Mouse (Mus musculus) CH12.LX (cell line): ENCODE results near the gene 4930595D18Rik. TPM values are rescaled to one million over a fixed set of nuclear protein-coding genes. Genes with fewer than 3 reads are reported as not detected.

Experiments used
- DNase-seq: peaks from one replicate; pipeline ENCODE4 v3.0.0-alpha.2; 2013; ENCODE audit errors: extremely low read depth
- H3K27ac ChIP-seq: 2 replicates; pipeline ENCODE4 v1.5.1; 2012; ENCODE audit warnings: low read depth, mild to moderate bottlenecking, control low read depth, moderate library complexity; ENCODE audit not compliant: insufficient read depth
- H3K27me3 ChIP-seq: replicated peaks from 2 replicates; pipeline ENCODE3; 2012; ENCODE audit warnings: inconsistent platforms
- H3K36me3 ChIP-seq, 2 experiments: replicated peaks in 1 of 2; 2 replicates each; pipeline versions ENCODE3 to v1.6.1; 2012; ENCODE audit warnings: inconsistent platforms in 1 of 2, low read length in 1 of 2, mild to moderate bottlenecking in 1 of 2, mixed read lengths in 1 of 2, moderate library complexity in 1 of 2; ENCODE audit not compliant: control insufficient read depth in 1 of 2, insufficient read depth in 1 of 2
- H3K4me1 ChIP-seq, 2 experiments: 2 replicates each; pipeline ENCODE4 v1.6.1; 2012; ENCODE audit warnings: inconsistent platforms in 1 of 2, moderate library complexity in 1 of 2; ENCODE audit not compliant: insufficient read depth in 2 of 2, control insufficient read depth in 1 of 2
- H3K4me2 ChIP-seq: 2 replicates; pipeline ENCODE4 v1.6.1; 2012; ENCODE audit warnings: low read depth, mild to moderate bottlenecking, control low read depth; ENCODE audit not compliant: poor library complexity, insufficient read depth, severe bottlenecking
- H3K4me3 ChIP-seq, 3 experiments: fragments of 150-350 bp in 1 of 3; sonication (generic) in 1 of 3; replicated peaks in 1 of 3; 2 replicates each; pipeline versions ENCODE3 to v1.5.1; 2011 to 2012; ENCODE audit warnings: low read depth in 2 of 3, low read length in 2 of 3, mild to moderate bottlenecking in 2 of 3, moderate library complexity in 2 of 3, control low read depth in 1 of 3, improper control_type of control experiment in 1 of 3, inconsistent platforms in 1 of 3, mixed read lengths in 1 of 3; ENCODE audit not compliant: poor library complexity in 1 of 3
- H3K79me2 ChIP-seq: replicated peaks from 2 replicates; pipeline ENCODE4 v1.6.1; 2012; ENCODE audit warnings: mild to moderate bottlenecking, moderate library complexity; ENCODE audit not compliant: control insufficient read depth, poor library complexity, insufficient read depth, severe bottlenecking; ENCODE audit errors: extremely low read depth
- H3K9ac ChIP-seq: 2 replicates; pipeline ENCODE4 v1.6.1; 2012; ENCODE audit warnings: low read depth, mild to moderate bottlenecking, control low read depth, moderate library complexity; ENCODE audit not compliant: insufficient read depth
- H3K9me3 ChIP-seq: replicated peaks from 2 replicates; pipeline ENCODE3; 2012; ENCODE audit warnings: low read length, inconsistent platforms, mixed read lengths
- BHLHE40 ChIP-seq: IDR thresholded peaks from 2 replicates; pipeline ENCODE4 v1.6.1; 2011; ENCODE audit warnings: mild to moderate bottlenecking, low read depth, low read length, improper control_type of control experiment
- CHD1 ChIP-seq: IDR thresholded peaks from 2 replicates; pipeline ENCODE4 v1.6.1; 2012; ENCODE audit warnings: low read depth, low read length, improper control_type of control experiment, inconsistent platforms
- CTCF ChIP-seq, 2 experiments: IDR thresholded peaks in 1 of 2; conservative IDR thresholded peaks in 1 of 2; 2 replicates each; pipeline ENCODE4 v1.5.1; 2011 to 2012; ENCODE audit warnings: low read depth in 2 of 2, low read length in 2 of 2, improper control_type of control experiment in 1 of 2, inconsistent platforms in 1 of 2, mild to moderate bottlenecking in 1 of 2, moderate library complexity in 1 of 2
- ELF1 ChIP-seq: IDR thresholded peaks from 2 replicates; pipeline ENCODE4 v1.6.1; 2014; ENCODE audit warnings: low read depth, mild to moderate bottlenecking, inconsistent platforms, low read length, improper control_type of control experiment
- ETS1 ChIP-seq: conservative IDR thresholded peaks from 2 replicates; pipeline ENCODE4 v1.6.1; 2012; ENCODE audit warnings: low read depth, mild to moderate bottlenecking, inconsistent platforms, low read length, improper control_type of control experiment, moderate library complexity
- HCFC1 ChIP-seq: IDR thresholded peaks from 2 replicates; pipeline ENCODE4 v1.6.1; 2012; ENCODE audit warnings: low read depth, mild to moderate bottlenecking, inconsistent platforms, low read length, improper control_type of control experiment
- JUN ChIP-seq: IDR thresholded peaks from 2 replicates; pipeline ENCODE4 v1.6.1; 2011; ENCODE audit warnings: low read depth, mild to moderate bottlenecking, low read length, improper control_type of control experiment, moderate library complexity; ENCODE audit not compliant: insufficient read depth
- MAFK ChIP-seq: IDR thresholded peaks from 2 replicates; pipeline ENCODE4 v1.6.1; 2011; ENCODE audit warnings: low read length, improper control_type of control experiment; ENCODE audit not compliant: insufficient replicate concordance
- MEF2A ChIP-seq: IDR thresholded peaks from 2 replicates; pipeline ENCODE4 v1.6.1; 2014; ENCODE audit warnings: low read depth, mild to moderate bottlenecking, inconsistent platforms, low read length, improper control_type of control experiment, borderline replicate concordance
- MYC ChIP-seq: IDR thresholded peaks from 2 replicates; pipeline ENCODE4 v1.6.1; 2011; ENCODE audit warnings: low read depth, mild to moderate bottlenecking, improper control_type of control experiment, low read length
- NRF1 ChIP-seq: IDR thresholded peaks from 2 replicates; pipeline ENCODE4 v1.6.1; 2014; ENCODE audit warnings: low read depth, mild to moderate bottlenecking, inconsistent platforms, low read length, improper control_type of control experiment, moderate library complexity
- POLR2AphosphoS2 ChIP-seq: IDR thresholded peaks from 2 replicates; pipeline ENCODE4 v1.6.1; 2011; ENCODE audit warnings: low read depth, low read length, improper control_type of control experiment
- RAD21 ChIP-seq: IDR thresholded peaks from 2 replicates; pipeline ENCODE4 v1.6.1; 2011; ENCODE audit warnings: low read depth, mild to moderate bottlenecking, low read length, improper control_type of control experiment, moderate library complexity
- SMC3 ChIP-seq: IDR thresholded peaks from 2 replicates; pipeline ENCODE4 v1.6.1; 2011; ENCODE audit warnings: low read depth, low read length, improper control_type of control experiment
- UBTF ChIP-seq: IDR thresholded peaks from 2 replicates; pipeline ENCODE4 v1.6.1; 2012; ENCODE audit warnings: low read depth, mild to moderate bottlenecking, inconsistent platforms, low read length, improper control_type of control experiment, moderate library complexity
- ZC3H11A ChIP-seq: IDR thresholded peaks from 2 replicates; pipeline ENCODE4 v1.6.1; 2012; ENCODE audit warnings: low read depth, mild to moderate bottlenecking, inconsistent platforms, low read length, improper control_type of control experiment
- ZKSCAN1 ChIP-seq: IDR thresholded peaks from 2 replicates; pipeline ENCODE4 v1.6.1; 2012; ENCODE audit warnings: low read depth, inconsistent platforms, low read length, improper control_type of control experiment, borderline replicate concordance
- ZMIZ1 ChIP-seq: IDR thresholded peaks from 2 replicates; pipeline ENCODE4 v1.6.1; 2012; ENCODE audit warnings: low read depth, mild to moderate bottlenecking, inconsistent platforms, low read length, improper control_type of control experiment
- dilution Hi-C: fragments of 300-500 bp; cut with MboI; formaldehyde crosslinking; loops from 2 replicates; pipeline ENCODE4 v1.14.3; 2020; ENCODE audit warnings: low sequenced_read_pairs; ENCODE audit not compliant: extremely low pct_unique_long_range_greater_than_20kb, extremely low pct_ligation_motif_present
- in situ Hi-C: fragments of 300-500 bp; cut with MboI; formaldehyde crosslinking; loops from 3 replicates; pipeline ENCODE4 v1.14.3; 2019; ENCODE audit warnings: low sequenced_read_pairs, low pct_ligation_motif_present, low pct_unique_long_range_greater_than_20kb, mixed read lengths
- polyA plus RNA-seq: library from polyadenylated mRNA; unstranded; fragments of >175 nt; gene quantifications from 2 replicates; pipeline ENCODE4 v1.2.1, GENCODE M21; 2012; ENCODE audit warnings: low read depth; ENCODE audit not compliant: insufficient read length
- total RNA-seq, 2 experiments: library from RNA; depleted of rRNA; stranded (reverse); fragments of 300-350 nt in 1 of 2; fragments of >200 nt in 1 of 2; gene quantifications; 2 replicates each; pipeline ENCODE4 v1.2.3; 2012 to 2014

The 4930595D18Rik gene
- total and polyA plus RNA-seq, 3 experiments: 0.57 TPM; not detected in 2

DNA sequence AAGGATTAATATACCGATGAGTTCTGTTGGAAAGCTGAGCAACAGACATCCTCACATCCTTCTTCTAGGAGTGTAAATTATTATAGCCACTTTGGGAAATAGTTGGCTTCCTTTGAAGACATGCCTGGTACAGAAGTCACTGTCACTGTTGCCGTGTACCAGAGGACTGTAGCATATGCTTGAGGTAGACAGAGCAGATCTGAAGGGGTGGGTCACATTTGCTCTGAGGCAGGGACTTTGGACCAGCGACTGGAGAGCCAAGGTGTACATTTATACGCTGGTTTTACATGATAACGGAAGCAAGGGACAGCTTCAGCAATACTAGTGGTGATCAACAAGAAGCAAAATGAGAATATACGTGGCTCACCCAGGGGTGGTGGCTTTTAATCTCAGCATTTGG, 34.6 kb upstream of the 4930595D18Rik start:
- Histone ChIP-seq H3K4me3 (no peak overlapping the region), H3K9ac (no peak overlapping the region), H3K4me2 (no peak overlapping the region), H3K4me1 (no peaks in the 10 kb centered on the region), H3K27ac (no peak overlapping the region), H3K27me3 (no peaks in the 10 kb centered on the region)
- in situ Hi-C loops (no loop called here), dilution Hi-C loops (no loop called here)
- no peak for DNase-seq
- TF ChIP-seq POLR2AphosphoS2: no peak
- no peak for TF ChIP-seq CTCF (conservative IDR thresholded peaks at IDR 0.05 in 1 of 2, IDR thresholded peaks at IDR 0.05 in 1 of 2; ENCODE audit: low read depth in 2 of 2, low read length in 2 of 2)
- TF ChIP-seq BHLHE40: no peak
- no peak for TF ChIP-seq UBTF
- TF ChIP-seq ELF1: no peak
- TF ChIP-seq, all 38 proteins: peak for 0
- Histone ChIP-seq H3K79me2 (peaks cover 6% of the 10 kb centered on the region), H3K9me3 (peaks cover 28% of the 10 kb centered on the region), H3K36me3 (peaks cover 46 to 81% of the 10 kb centered on the region in 2 experiments)

DNA sequence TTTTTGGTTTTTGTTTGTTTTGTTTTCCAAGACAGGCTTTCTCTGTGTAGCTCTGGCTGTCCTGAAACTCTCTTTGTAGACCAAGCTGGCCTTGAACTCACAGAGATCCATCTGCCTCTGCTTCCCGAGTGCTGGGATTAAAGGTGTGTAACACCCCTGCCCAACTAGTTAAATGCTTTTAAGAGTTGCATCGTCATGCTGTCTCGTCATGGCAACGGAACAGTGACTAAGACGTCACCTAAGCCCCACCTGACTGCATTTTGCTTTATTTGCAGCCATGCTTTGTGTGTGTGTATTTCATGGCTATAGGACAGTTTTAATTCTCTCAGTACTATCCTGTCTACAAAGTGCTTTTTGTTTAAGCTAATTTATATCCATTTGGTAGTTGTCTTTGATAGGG, 27.4 kb upstream of the 4930595D18Rik start:
- Histone ChIP-seq H3K27me3 (no peaks in the 10 kb centered on the region), H3K4me2 (no peak overlapping the region), H3K79me2 (peaks cover 14% of the 10 kb centered on the region), H3K27ac (no peak overlapping the region), H3K4me3 (no peak overlapping the region), H3K9me3 (no peaks in the 10 kb centered on the region), H3K4me1 (peaks cover 0 to 15% of the 10 kb centered on the region in 2 experiments; a peak in 1 of 4 replicates), H3K36me3 (peaks cover 12 to 65% of the 10 kb centered on the region in 2 experiments), H3K9ac (no peak overlapping the region)
- dilution Hi-C loops (no loop called here), in situ Hi-C loops (no loop called here)
- DNase-seq: peak; percentile 12
- TF ChIP-seq HCFC1: no peak
- no peak for TF ChIP-seq NRF1
- no peak for TF ChIP-seq ZKSCAN1
- no peak for TF ChIP-seq ZC3H11A
- TF ChIP-seq RAD21: no peak
- no peak for TF ChIP-seq ELF1
- no peak for TF ChIP-seq SMC3
- no peak for TF ChIP-seq ZMIZ1
- no peak for TF ChIP-seq JUN
- TF ChIP-seq CHD1: no peak
- TF ChIP-seq MYC: no peak
- no peak for TF ChIP-seq MEF2A
- no peak for TF ChIP-seq ETS1
- no peak for TF ChIP-seq MAFK
